Mouse (Mus musculus): Measurements from ENCODE around the gene Vmn2r49. TPM values are rescaled to one million over a fixed set of nuclear protein-coding genes. Genes with fewer than 3 reads are reported as not detected.
"Not testable (repeated sequence)": the region's sequence is repeated elsewhere in the genome, so short reads cannot be mapped to it uniquely, and the experiment has no call there.

The Vmn2r49 gene
- not detected for total RNA-seq (2021)
- long read RNA-seq, experiment 1 = 0 reads
- long read RNA-seq, experiment 2 = 0 reads

DNA sequence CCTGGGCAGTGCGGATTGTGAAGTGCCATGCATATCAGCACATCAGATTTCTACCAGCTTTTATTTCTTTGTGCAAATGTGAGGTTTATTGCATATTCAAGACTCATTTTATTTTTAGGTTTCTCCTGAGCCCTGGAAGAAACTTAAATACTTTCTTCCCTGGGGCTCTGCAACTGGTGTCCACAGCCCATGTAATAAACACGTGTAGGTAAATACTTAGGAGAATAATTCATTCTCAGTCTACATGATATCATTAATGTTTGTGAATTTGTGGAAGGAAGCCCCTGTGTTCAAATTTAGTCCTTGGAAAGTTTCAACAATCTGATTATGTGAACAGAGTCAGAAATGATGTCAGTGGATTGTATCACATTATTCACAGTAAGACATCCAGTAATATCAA is at the start of gene Vmn2r49:
Vmn2r49 (minus strand) TSS at position 101 of the 400 bp plus-strand sequence.
- intact Hi-C loops (cut with DNase I); DNase-seq (ENCODE audit: low spot score in 2 of 2): not testable (repeated sequence)

DNA sequence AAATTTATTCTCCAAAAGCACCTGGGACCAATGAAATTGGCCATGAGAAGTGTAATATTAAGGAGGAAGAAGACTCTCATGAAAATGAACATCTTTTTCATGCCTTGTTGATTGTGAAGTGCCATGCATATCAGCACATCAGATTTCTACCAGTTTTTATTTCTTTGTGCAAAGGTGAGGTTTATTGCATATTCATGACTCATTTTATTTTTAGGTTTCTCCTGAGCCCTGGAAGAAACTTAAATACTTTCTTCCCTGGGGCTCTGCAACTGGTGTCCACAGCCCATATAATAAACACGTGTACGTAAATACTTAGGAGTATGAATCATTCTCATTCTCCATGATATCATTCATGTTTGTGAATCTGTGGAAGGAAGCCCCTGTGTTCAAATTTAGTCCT is 38.6 kb downstream of the Vmn2r49 start, which contains the start of gene Vmn2r48:
Vmn2r48 (minus strand) TSS at position 101 of the 400 bp plus-strand sequence.
- intact Hi-C loops (cut with DNase I); DNase-seq (ENCODE audit: low spot score in 2 of 2): not testable (repeated sequence)

Other genes with a start within 250 kb of the Vmn2r49 start
- not detected for gene Vmn2r46, start 221.7 kb downstream of the Vmn2r49 start, total RNA-seq (2021)
- gene Vmn2r47, start 150.9 kb downstream of the Vmn2r49 start, total RNA-seq (2021) = not detected
- gene Vmn2r48, start 38.7 kb downstream of the Vmn2r49 start, total RNA-seq (2021) = not detected
- gene Vmn2r50, start 61.0 kb upstream of the Vmn2r49 start, total RNA-seq (2021) = not detected
- gene Vmn2r51, start 113.5 kb upstream of the Vmn2r49 start, total RNA-seq (2021) = not detected
- gene Vmn2r52, start 184.3 kb upstream of the Vmn2r49 start, total RNA-seq (2021) = not detected